Mouse (Mus musculus) stomach, postnatal 0 days (tissue): ENCODE measurements around the gene Krcc1.

Experiments used
- CTCF ChIP-seq: IDR thresholded peaks from 2 replicates; pipeline ENCODE4 v1.5.1; 2016; ENCODE audit warnings: antibody characterized with exemption, low read depth, mild to moderate bottlenecking, moderate library complexity
- EP300 ChIP-seq: optimal IDR thresholded peaks from 2 replicates; pipeline ENCODE3; 2016; ENCODE audit warnings: antibody characterized with exemption

- TF ChIP-seq EP300 (no peak), CTCF (no peak)
Observed at GRCm38 (mm10) chr6:71235944-71236343, 35.5 kb upstream of the Krcc1 start.
